Mouse (Mus musculus) testis, adult 2 months (tissue): ENCODE results near the gene Med7.

Experiments used
- CTCF ChIP-seq: fragments of 200-500 bp; IDR thresholded peaks from 2 replicates; pipeline ENCODE4 v1.5.1; 2012; ENCODE audit warnings: low read depth, mild to moderate bottlenecking, inconsistent platforms, low read length, moderate library complexity; ENCODE audit not compliant: control insufficient read depth, insufficient read depth, insufficient replicate concordance
- POLR2A ChIP-seq: fragments of 200-500 bp; IDR thresholded peaks from 2 replicates; pipeline ENCODE4 v1.6.1; 2012; ENCODE audit warnings: low read depth, mild to moderate bottlenecking, inconsistent platforms, low read length, moderate library complexity; ENCODE audit not compliant: control insufficient read depth

DNA sequence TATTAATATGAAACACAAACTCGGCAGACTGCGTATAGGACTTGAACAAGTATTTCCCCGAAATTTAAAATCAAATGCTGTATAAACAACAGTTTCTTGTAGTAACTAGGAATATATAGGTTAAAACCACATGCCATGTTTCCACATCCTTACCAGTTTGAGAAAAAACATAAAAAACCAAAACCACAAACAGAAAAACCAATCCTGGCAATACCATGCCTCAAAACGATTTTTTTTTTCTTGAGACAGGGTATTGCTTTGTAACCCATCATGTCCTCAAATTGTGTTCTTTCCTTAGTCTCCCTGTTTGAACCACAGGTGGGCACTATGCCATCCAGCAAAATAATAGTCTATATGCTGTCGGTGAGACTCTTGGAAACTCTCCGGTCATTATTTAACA is 9.4 kb downstream of the Med7 start:
- TF ChIP-seq CTCF (no peak), POLR2A (no peak)
